Mouse (Mus musculus) gastrocnemius, postnatal 36 days (tissue): ENCODE results near the gene Lrrc74a. TPM values are rescaled to one million over a fixed set of nuclear protein-coding genes. Genes with fewer than 3 reads are reported as not detected.
A peak's percentile ranks its signal among the peaks of the same experiment; 100 is the strongest.

Experiments used
- DNase-seq, 2 experiments: peaks; one replicate each; pipeline ENCODE4 v3.0.0; 2022
- intact Hi-C: fragments of 180-260 bp; cut with DNase I; formaldehyde crosslinking; loops from one replicate; pipeline ENCODE4 v1.15.1; 2025
- total RNA-seq, 2 experiments: library from RNA; stranded (reverse); gene quantifications; 2 replicates each; pipeline ENCODE4 v1.2.3; 2021

The Lrrc74a gene
- total RNA-seq, 2 experiments from 2014 or later = not detected

DNA sequence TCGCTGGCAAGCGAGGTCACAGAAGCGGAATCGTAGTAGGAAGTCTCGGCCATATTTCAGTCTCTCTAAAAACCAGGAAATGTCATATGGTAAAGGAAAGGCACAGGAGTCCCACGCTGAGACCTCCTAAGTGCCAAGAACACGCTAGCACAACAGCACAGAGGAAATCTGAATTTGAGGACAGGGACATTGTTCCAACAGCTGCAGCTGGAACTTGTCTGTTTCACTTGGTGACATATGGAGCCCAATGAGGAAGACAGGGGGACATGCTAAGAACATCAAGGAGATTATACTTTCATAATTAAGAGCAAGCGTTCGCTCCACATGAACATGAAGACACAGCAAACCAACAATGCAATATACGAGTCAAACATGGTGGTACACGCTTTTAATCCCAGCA lies 17.2 kb upstream of the Lrrc74a start:
- no peak for DNase-seq
- intact Hi-C loops = no loop called here

DNA sequence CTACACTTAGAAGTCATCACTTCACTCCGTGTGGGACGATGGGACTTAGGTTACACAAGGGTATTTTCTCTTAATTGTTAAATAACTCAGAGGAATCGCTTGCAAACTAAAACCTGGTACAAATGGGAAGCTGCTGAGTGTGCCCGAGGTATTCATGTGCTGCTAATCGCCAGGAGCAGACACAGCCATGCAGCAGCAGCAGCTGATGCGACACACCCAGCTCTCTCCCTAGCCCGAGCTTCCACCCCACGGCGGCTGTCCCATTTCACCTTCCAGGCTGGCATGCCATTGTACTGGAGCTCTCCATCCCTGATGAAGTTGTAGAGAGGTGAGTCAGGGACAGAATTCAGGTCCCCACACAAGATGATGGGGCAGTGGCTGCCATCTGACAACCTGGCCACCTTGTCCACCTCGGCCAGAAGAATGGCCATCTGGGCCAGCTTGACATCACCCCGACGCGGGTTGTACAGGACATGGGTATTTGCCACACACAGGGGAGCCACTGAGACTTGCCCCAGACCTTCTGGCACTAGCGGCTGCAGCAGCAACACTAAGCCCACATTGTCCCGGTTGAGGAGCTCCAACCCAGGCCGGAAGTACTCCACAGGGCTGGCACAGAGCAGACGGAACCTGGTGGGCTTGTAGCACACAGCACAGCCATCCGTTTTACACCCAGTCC lies 14.1 kb upstream of the Lrrc74a start:
- DNase-seq = no peak
- intact Hi-C loops = no loop called here

DNA sequence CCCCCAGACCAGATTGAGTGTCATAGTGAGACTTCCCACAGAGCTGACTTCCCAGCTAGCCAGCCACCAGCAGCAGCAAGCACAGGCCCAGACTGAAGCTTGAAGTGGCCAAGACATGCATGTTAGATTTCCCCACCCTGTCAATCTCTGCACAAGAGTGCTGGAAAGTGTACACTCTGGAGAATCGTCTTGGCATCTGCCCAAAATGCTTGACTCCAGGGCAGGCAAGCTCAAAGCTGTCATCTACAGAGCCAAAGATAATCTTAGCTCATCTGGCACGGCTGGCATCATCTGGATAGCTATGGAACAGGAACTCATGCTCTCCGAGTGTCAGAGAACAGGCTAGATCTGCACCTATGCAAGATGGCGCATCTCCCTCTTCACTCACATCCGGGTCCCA lies 12.7 kb upstream of the Lrrc74a start:
- intact Hi-C loops = no loop called here
- DNase-seq = no peak

DNA sequence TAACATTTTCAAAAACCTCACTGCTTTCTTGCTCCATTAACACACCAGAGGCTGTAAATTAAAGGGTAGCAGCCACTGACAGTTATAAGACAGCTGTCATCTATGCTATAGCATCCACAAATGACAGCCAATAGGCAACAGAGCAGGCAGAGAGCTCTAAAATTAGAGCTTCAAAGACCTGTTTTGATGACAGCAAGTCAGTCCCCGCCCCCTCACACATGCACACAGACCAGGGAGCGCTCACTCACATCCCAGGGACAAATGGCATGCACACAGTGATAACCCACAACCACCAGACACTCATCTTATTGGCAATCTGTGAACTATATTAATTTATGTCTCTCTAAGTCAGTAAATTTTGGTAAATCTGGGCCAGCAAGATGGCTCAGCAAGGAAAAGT lies 9.9 kb upstream of the Lrrc74a start:
- DNase-seq = no peak
- intact Hi-C loops = no loop called here

DNA sequence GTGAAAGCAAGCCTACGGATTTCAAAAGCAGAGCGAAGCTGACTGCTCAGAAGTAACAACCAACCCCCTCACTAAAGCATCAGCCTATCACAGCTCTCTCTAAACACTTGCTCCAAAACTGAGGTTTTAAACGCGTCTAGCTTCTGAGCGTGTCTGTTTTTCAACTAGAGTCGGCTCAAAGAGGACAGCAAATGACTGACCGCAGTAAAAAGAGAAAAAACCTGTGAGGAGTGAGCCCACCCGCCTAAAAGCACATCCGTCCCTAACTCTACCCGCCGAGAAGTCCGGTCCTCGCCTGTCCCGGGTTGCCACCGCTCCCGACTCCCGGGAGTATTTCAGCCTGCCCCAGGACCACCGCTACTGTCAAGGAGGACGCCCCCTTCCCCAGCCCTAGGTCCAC lies 8.5 kb upstream of the Lrrc74a start:
- intact Hi-C loops = no loop called here
- DNase-seq = no peak

DNA sequence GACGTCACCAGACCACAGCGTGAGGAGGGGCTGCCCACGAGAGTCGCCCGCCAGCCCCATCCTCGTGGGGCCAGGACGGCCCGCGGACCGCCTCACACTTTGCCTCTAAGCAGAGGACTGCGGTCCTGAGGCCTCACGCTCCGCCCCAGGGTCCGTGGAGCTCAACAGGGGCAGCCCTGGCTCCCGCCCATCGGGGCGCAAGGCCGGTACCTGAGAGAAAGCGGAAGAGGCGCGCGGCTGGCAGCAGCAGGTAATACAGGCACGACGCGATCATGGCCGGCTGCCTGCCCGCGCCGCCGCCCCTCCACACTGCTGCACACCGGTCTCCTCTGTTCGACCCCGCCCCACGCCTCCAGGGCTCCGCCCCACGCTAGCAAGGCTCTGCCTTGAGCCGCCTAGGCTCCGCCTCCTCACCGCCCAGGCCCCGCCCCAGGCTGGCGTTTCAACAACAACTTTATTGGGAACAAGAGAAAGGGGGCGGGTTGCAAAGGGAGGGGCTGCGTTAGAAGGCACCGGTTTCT lies 8.0 kb upstream of the Lrrc74a start, which contains the start of gene Angel1:
Gene Angel1 (minus strand): TSS at position 341 of the 521 bp plus-strand sequence.
- peak; percentile 92 to 97 for DNase-seq
- intact Hi-C loops = no loop called here

DNA sequence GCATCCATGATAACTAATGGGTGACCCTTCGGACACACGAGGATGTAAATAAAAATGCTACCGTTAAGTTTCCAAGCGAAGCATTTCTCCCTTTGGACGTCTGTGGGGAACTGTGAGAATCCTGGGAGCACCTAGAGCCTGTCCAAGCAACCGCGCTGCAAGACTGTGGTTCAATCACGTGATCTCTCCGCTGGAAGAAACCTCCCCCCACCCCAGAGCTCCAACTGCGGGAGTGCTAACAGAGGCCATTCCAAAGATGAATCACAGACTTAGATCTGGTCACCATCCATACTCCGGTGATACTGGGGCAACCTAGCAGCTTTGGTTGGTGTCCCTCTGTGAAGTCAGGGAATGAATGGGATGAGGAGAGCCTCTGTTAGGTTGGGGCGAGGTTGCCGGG lies 26.9 kb downstream of the Lrrc74a start:
- no peak for DNase-seq
- intact Hi-C loops = no loop called here

DNA sequence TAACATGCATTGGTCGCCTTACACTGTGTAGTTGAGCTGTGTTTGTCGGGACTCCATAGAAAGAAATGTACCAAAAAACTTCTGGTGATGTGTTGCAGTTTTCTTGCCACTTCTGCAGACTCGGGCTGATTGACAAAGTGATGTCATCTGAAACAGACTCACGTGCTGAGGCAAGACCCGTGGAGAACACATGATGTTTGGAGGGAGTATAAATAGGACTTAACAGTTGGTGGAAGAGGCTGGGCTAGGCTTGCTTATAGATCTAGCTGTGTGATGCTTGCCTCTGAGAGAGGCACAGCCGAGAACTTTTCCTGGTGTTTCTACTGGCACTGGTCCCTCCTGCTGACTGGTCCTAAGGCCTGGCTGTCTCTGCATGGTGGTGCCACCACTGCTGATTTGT lies 29.9 kb downstream of the Lrrc74a start:
- DNase-seq = no peak
- intact Hi-C loops = no loop called here

DNA sequence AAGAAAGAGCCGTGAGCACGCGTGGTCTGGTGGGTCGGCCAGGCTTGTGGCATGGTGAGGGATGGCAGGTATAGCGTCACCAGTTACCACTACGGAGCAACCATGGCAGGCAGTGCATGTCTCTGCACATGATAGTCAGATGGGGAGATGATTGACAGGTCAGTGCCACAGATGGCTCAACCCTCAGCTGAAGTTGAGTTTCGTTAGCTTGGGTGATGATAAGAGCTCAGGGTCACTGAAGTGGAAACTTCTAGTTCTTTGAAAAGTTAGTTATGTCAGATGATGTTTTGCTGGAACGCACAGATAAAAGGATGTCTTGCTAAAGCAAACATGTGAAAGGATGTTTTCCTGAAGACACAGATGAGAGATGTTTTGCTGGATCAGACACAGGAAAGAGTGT lies 32.3 kb downstream of the Lrrc74a start:
- intact Hi-C loops = loop anchor here (5.0 kb wide), 1 partner anchor 286 kb away; no protein-coding TSS in a partner anchor
- DNase-seq = no peak

DNA sequence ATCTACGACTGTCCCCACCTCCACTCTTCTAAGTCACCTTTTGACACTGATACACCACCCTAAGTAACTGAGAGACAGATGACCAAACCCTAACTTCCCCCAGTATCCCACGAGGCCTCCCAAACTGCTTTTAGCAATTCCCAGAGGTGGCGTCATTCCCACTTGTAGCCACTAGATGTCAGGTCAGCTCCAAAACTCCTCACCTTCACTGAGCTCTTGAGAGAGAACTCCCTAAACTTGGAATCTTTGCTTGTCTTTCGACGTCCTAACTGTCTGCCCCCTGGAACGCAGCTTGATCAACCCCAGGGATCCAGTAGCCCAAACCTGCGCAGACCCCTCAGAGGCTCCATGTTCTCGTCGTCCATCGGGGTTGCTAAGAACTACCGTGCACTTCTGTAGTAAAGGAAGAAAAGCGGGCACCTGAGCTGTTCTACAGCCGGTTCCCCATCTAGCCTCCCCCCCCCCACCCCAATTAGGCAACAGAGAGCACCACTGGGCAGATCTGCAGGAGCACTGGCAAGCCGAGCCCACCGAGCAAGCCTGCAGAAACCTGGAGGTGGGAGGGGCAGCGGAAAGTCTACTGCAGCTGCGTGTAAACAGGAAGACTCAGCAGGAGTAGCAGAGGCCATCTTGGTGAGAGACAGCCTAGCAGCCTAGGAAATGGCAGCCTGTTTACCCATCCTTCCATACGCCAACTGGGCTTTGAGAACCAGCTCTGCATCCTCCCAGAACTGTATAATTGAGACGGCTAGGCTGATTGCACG lies 33.9 kb downstream of the Lrrc74a start:
- DNase-seq = peak in 1 of 2 experiments; percentile 41
- intact Hi-C loops = loop anchor here (2.0 to 5.0 kb wide), 2 partner anchors 207 to 284 kb away; no protein-coding TSS in a partner anchor

DNA sequence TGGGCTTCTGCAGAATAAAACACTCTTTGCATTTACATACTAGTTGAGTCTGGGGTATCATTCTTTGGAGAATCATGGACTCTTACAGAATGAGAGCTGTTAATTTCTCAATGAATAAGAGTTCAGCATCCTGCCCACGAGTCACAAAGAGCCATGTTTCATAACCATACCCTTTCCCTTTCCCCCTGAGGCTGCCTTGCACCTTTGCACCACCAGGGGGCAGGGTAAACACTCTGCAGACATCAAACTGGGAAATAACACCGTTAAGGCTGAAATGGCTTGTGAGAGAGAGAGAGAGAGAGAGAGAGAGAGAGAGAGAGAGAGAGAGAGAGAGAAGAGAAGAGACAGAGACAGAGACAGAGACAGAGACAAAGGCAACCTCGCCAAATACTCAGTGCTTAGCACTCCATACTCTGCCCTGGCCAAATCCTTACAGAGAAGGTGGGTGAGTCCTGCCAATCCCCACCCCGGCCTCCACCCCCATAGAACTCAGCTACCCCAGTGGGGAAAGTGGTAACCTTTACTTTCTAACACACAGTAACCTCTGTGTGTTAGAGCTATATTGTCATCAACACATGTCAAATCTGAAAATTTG lies 34.9 kb downstream of the Lrrc74a start:
- intact Hi-C loops = loop anchor here (2.0 to 5.0 kb wide), 2 partner anchors 206 to 283 kb away; no protein-coding TSS in a partner anchor
- peak; percentile 85 to 88 for DNase-seq

DNA sequence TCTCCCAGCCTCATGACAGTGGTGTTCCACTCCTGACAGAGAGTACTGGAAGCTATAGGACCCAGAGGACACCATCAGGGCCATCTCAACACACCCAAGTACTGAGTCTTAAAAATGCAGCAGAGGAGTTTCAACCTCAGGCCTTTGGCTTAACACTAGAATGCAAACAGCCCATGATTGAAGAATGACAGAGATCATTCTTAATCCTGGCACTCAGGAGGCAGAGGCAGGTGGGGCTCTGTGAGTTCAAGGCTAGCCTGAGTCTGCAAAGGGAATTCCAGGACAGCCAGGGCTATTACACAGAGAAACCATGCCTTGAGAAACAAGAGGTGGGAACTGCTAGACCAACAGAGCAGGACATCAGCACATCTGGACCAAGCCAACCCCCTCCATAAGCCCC lies 35.6 kb downstream of the Lrrc74a start:
- intact Hi-C loops = loop anchor here (2.0 to 5.0 kb wide), 3 partner anchors 155 to 282 kb away; no protein-coding TSS in a partner anchor
- no peak for DNase-seq

DNA sequence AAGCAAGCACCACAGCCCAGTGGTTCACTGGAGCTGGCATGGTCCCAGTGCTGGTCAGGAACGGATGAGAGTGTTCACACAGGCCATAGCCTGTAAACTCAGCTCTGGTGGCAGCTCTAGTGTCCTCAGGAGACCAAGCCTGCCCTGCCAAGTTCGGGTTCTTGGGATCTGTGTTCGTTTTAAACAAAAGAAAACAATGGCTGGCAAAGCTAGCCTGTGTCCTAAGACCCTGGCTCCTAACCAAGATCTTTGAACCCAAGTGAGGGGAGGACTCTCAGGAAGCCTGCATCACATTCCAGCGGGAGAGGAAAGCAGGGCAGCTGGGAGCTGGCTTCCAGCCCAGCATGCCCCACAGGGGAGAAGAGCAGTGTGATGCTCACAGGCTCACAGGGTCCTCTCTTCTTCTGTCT lies 36.1 kb downstream of the Lrrc74a start:
- peak; percentile 67 to 68 for DNase-seq
- intact Hi-C loops = loop anchor here (2.0 kb wide), 1 partner anchor 155 kb away; no protein-coding TSS in a partner anchor

DNA sequence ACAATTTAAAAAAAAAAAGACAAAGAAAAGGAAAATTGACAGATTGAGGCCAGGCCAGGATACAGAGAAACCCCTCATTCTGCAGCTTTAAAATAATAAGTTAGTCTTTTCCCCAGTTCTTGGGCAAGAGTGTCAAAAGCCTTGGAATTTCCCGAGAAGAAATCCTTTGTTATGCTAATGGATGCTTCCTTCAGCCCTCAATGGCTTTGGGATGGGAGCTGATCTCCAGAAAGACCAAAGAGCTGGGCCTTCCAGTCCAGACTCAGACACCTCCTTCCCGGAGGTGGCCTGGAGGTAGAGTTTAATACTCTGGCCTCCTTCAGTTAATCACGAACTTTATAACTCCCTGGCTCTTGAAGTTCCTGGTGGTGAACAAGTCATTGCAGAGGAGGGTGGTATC lies 36.8 kb downstream of the Lrrc74a start:
- intact Hi-C loops = loop anchor here (2.0 kb wide), 1 partner anchor 154 kb away; no protein-coding TSS in a partner anchor

DNA sequence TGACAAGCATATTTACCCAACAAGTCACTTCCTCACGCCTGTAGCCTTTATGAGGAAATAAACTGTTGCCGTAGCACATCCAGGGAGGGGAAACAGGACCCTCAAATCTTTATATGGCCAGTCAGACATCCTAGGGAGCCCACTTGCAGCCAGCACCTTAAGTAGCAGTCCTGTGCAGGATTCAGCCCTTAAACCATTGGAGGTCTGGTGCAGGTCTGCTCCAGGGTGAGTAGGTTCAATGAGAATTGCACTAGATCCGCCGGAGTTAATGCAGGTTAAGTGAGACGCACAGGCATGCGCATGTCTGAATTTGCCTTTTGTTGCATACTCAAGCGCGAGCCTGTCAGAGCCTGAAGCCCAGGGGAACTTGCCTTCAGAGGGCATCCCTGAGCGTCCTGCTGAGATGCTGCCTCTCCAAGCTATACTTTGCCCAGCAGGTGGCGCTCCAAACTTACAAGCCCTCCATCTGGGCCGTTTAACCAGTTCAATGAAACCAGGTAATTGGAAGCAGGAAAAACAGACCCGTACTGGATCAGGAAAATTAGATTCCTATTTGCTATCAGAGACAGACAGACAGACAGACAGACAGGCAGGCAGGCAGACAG lies 37.8 kb downstream of the Lrrc74a start:
- peak; percentile 89 to 90 for DNase-seq
- intact Hi-C loops = loop anchor here (2.0 kb wide), 1 partner anchor 153 kb away; no protein-coding TSS in a partner anchor

More for the DNA sequence above, 36.8 kb downstream of the Lrrc74a start:
- DNase-seq = no peak

DNA sequence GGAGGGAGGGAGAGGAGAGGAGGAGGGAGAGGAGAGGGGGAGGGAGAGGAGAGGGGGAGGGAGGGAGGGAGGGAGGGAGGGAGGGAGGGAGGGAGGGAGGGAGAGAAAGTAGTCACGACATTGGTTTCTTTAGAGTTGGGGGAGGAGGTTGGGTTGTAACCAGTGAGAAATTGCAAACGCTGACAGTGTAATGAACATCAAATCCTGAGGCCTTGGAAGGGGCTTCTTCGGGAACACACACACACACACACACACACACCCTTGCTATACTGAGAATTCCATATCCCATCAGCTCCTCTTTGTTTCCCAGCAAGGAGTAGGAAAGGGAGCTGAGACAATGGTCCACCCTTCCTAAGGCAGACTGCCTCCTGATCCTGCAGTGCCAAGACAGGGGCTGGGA lies 38.4 kb downstream of the Lrrc74a start:
- DNase-seq = no peak
- intact Hi-C loops = no loop called here

DNA sequence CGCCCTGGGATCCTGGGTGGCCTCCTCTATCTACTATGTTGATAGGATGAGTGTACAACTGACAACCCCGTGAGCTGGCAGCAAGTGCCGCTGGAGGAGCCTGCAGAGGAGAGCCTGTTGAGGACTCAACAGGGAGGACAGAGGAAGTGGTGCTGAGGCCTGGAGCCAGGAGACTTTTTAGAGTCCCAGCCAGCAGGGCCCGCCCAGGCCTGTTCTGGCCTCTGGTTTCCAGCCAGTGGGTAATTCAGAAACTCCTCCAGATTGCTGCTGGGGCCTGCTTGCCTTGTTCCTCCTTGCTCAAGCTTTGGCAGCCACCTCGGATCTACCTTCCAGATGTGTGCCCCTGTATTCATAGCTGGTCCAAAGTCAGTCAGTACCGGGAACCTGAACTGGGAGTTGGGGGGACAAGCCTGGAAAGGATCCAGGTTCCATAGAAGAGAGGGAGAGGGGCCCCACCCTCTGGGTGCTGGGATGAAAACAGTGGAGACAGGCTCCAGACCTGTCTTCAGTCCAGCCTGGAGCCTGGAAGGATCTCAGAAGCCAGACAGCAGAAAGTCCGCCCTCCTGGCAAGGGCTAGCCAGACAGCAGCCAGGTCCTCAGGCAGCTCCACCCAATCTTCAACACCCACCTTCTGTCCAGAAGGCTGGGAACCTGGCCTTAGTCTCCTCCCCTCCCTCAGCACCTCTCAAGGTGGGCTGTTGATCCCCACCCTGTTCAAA lies 41.6 kb downstream of the Lrrc74a start:
- intact Hi-C loops = no loop called here
- DNase-seq = peak; percentile 74 to 81

DNA sequence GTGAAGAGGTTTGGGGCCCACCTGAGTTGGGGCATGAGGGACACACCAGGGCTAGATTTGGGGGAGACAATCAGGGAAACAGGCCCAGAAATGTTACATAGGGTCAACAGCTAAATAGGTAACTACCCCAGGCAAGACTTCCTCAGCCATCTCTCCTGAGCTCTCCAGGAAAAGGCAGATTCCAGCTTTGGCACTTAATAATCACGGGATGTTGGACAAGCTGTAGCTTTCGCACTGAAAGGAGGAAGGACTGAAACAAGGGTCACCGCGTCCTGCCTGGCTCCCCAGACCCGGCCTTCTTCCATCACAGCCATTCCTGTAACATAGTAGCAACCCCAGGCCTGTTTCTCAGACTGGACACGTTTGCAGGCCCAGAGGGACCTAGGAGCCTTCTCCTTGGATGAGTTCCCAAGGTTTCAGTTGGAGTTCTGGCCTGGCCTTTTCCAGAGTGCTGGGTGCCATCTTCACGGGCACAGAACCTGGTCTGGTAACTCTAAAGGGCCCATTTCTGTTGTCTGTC lies 42.2 kb downstream of the Lrrc74a start:
- intact Hi-C loops = no loop called here
- DNase-seq = no peak

DNA sequence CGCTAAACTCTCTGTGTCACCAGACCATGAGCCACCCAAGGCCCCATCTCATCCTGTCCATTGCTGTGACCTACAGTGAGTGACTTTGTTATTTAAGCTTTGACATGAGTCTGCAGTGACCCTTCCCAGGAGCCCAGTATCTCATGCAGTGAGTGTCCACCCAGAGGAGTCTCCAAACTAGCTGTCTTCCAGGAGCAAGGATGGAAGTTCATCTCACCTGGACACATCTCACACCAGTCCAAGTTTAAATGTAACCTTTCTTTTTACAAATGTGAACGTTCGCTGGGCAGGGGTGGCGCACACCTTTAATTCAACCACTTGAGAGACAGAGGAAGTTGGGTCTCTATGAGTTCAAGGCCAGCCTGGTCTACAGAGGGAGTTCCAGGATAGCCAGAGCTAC lies 44.4 kb downstream of the Lrrc74a start:
- intact Hi-C loops = loop anchor here (2.0 kb wide), 1 partner anchor 14 kb away; no protein-coding TSS in a partner anchor

More for the DNA sequence above, 44.4 kb downstream of the Lrrc74a start:
- DNase-seq = no peak
